In genomic region chr11:87108755-87109518, GRCm38 (mm10) we compare ENCODE assay signal across 8 mouse cellular contexts. TPM values are rescaled to one million over a fixed set of nuclear protein-coding genes. Genes with fewer than 3 reads are reported as not detected.
A peak's percentile ranks its signal among the peaks of the same experiment; 100 is the strongest.
DNase-seq lines count a peak whose midpoint lies in the region; ATAC-seq and TF ChIP-seq lines count a peak whose summit lies in the region.

Gene Ska2 (plus strand): TSS chr11:87109234.

- under 1% methylated on average over 40 of the region's 40 CpGs for WGBS in heart, embryonic 12.5 days
- under 1% methylated on average over 40 of the region's 40 CpGs for WGBS in kidney, postnatal 0 days
- WGBS in liver, embryonic 11.5 days = under 1% methylated on average over 40 of the region's 40 CpGs
- WGBS in stomach, embryonic 14.5 days = under 1% methylated on average over 40 of the region's 40 CpGs

- TF ChIP-seq CTCF in kidney, postnatal 0 days (IDR thresholded peaks at IDR 0.05; ENCODE audit: low read depth) = no peak

- H3K4me2 ChIP-seq in heart, embryonic 12.5 days = peak within 1 kb of the TSS; percentile 76
- peak within 1 kb of the TSS; percentile 79 for H3K4me2 ChIP-seq in kidney, postnatal 0 days (ENCODE audit: low read length)
- peak within 1 kb of the TSS; percentile 82 for H3K4me2 ChIP-seq in liver, embryonic 11.5 days
- peak within 1 kb of the TSS; percentile 59 for H3K4me2 ChIP-seq in stomach, embryonic 14.5 days (replicated peaks; ENCODE audit: low read depth, low read length)

- peak within 1 kb of the TSS; percentile 96 for H3K9ac ChIP-seq in heart, embryonic 12.5 days
- peak within 1 kb of the TSS; percentile 88 for H3K9ac ChIP-seq in kidney, postnatal 0 days (ENCODE audit: low read depth, low read length)
- H3K9ac ChIP-seq in liver, embryonic 11.5 days (ENCODE audit: low read depth, low read length) = peak within 1 kb of the TSS; percentile 98
- H3K9ac ChIP-seq in stomach, embryonic 14.5 days (replicated peaks; ENCODE audit: low read depth, low read length) = peak within 1 kb of the TSS; percentile 97

- peak within 1 kb of the TSS; percentile 97 for H3K27ac ChIP-seq in heart, embryonic 12.5 days (ENCODE audit: poor library complexity, severe bottlenecking)
- peak within 1 kb of the TSS; percentile 96 for H3K27ac ChIP-seq in kidney, postnatal 0 days
- peak within 1 kb of the TSS; percentile 96 for H3K27ac ChIP-seq in liver, embryonic 11.5 days (ENCODE audit: low read depth, low read length)
- H3K27ac ChIP-seq in stomach, embryonic 14.5 days (ENCODE audit: low read length) = peak within 1 kb of the TSS; percentile 97

- H3K4me3 ChIP-seq in heart, embryonic 12.5 days = peak within 1 kb of the TSS; percentile 73
- peak within 1 kb of the TSS; percentile 90 for H3K4me3 ChIP-seq in kidney, postnatal 0 days (replicated peaks; ENCODE audit: low read depth, low read length)
- H3K4me3 ChIP-seq in liver, embryonic 11.5 days (ENCODE audit: low read depth, low read length) = peak within 1 kb of the TSS; percentile 99
- peak within 1 kb of the TSS; percentile 92 for H3K4me3 ChIP-seq in stomach, embryonic 14.5 days (ENCODE audit: low read depth, low read length)

- no peaks in the 10 kb centered on the region for H3K27me3 ChIP-seq in heart, embryonic 12.5 days (replicated peaks)
- H3K27me3 ChIP-seq in kidney, postnatal 0 days (ENCODE audit: insufficient read depth, low read length) = no peaks in the 10 kb centered on the region
- H3K27me3 ChIP-seq in liver, embryonic 11.5 days (replicated peaks; ENCODE audit: control insufficient read depth, insufficient read depth, low read length) = no peaks in the 10 kb centered on the region
- no peaks in the 10 kb centered on the region for H3K27me3 ChIP-seq in stomach, embryonic 14.5 days (ENCODE audit: control insufficient read depth, insufficient read depth, low read length)

- no peaks in the 10 kb centered on the region for H3K9me3 ChIP-seq in heart, embryonic 12.5 days (replicated peaks)
- H3K9me3 ChIP-seq in kidney, postnatal 0 days (replicated peaks; ENCODE audit: low read length) = no peaks in the 10 kb centered on the region
- H3K9me3 ChIP-seq in liver, embryonic 11.5 days (ENCODE audit: control insufficient read depth, low read length) = no peaks in the 10 kb centered on the region
- H3K9me3 ChIP-seq in stomach, embryonic 14.5 days (ENCODE audit: control insufficient read depth, low read depth, low read length) = no peaks in the 10 kb centered on the region

- H3K36me3 ChIP-seq in heart, embryonic 12.5 days = peaks cover 35% of the 10 kb centered on the region
- peaks cover 8% of the 10 kb centered on the region; the same call in 1 of the 2 replicates for H3K36me3 ChIP-seq in kidney, postnatal 0 days (ENCODE audit: insufficient read depth, low read length)
- H3K36me3 ChIP-seq in liver, embryonic 11.5 days (ENCODE audit: control insufficient read depth, insufficient read depth, low read length) = peaks cover 22% of the 10 kb centered on the region
- peaks cover 25% of the 10 kb centered on the region for H3K36me3 ChIP-seq in stomach, embryonic 14.5 days (ENCODE audit: control insufficient read depth, insufficient read depth, low read length)

- DNase-seq in CD4-positive helper T cell, adult 2 months (ENCODE audit: low read depth, low spot score) = peak; percentile 100
- DNase-seq in brain, embryonic 18.5 days (ENCODE audit: low read depth, low spot score) = peak; percentile 100
- peak; percentile 100 for DNase-seq in kidney, postnatal 0 days (ENCODE audit: low spot score)
- peak; percentile 91 for DNase-seq in liver, embryonic 11.5 days (ENCODE audit: low spot score)
- peak; percentile 99 for DNase-seq in naive thymus-derived CD4-positive, alpha-beta T cell, adult 2 months (ENCODE audit: low read depth)

- peaks cover 13% of the 10 kb centered on the region for H3K4me1 ChIP-seq in heart, embryonic 12.5 days (replicated peaks)
- 0 out of 2 replicates have a peak, but pooled peaks cover 6% of the 10 kb centered on the region for H3K4me1 ChIP-seq in kidney, postnatal 0 days (replicated peaks; ENCODE audit: insufficient read depth, low read length)
- H3K4me1 ChIP-seq in liver, embryonic 11.5 days (replicated peaks; ENCODE audit: control insufficient read depth, insufficient read depth, low read length) = peaks cover 8% of the 10 kb centered on the region
- H3K4me1 ChIP-seq in stomach, embryonic 14.5 days (ENCODE audit: control insufficient read depth, insufficient read depth, low read length) = peaks cover 8% of the 10 kb centered on the region; the same call in 1 of the 2 replicates

- peak; percentile 92 for ATAC-seq in erythroid progenitor cell, adult 5-6 weeks (replicated peaks; ENCODE audit: low FRiP score, poor library complexity, severe bottlenecking)
- peak; percentile 99 for ATAC-seq in heart, embryonic 12.5 days (ENCODE audit: insufficient number of reproducible peaks, low FRiP score)
- ATAC-seq in kidney, postnatal 0 days (replicated peaks; ENCODE audit: low FRiP score, low read depth) = peak; percentile 99
- peak; percentile 98 for ATAC-seq in liver, embryonic 11.5 days (replicated peaks; ENCODE audit: low FRiP score)
- ATAC-seq in stomach, embryonic 14.5 days (ENCODE audit: insufficient number of reproducible peaks, insufficient read depth, low FRiP score, low read depth) = peak; percentile 99

RNA-seq across cellular contexts. Expression of gene Ska2, which starts in this region (rescaled TPM):
- total RNA-seq in erythroid progenitor cell, adult 5-6 weeks (2015; ENCODE audit: low replicate concordance) = 148 and 181 TPM in 2 replicates
- total RNA-seq in erythroid progenitor cell, adult 5-6 weeks (2017; ENCODE audit: low replicate concordance) = 114 and 145 TPM in 2 replicates
- polyA plus RNA-seq in heart, embryonic 12.5 days (2016; fragmentation: Nextera tagmentation; extraction: Ambion mirVana) = 75.0 and 81.4 TPM in 2 replicates
- 31.0 and 34.7 TPM in 2 replicates for polyA plus RNA-seq in kidney, postnatal 0 days (2015; fragmentation: Nextera tagmentation; extraction: Ambion mirVana)
- polyA plus RNA-seq in liver, embryonic 11.5 days (2014; fragmentation: Nextera tagmentation; extraction: Ambion mirVana) = 55.3 and 55.9 TPM in 2 replicates
- 55.6 and 66.5 TPM in 2 replicates for polyA plus RNA-seq in stomach, embryonic 14.5 days (2014; fragmentation: Nextera tagmentation; extraction: Ambion mirVana)

Comparison
In these comparisons a context has a peak if more than half of its experiments do, and no peak if none do; other contexts are left out.
1. Peak in every context shown above with its lines: DNase-seq, ATAC-seq, H3K4me3 ChIP-seq and H3K27ac ChIP-seq.